Mouse (Mus musculus) heart, embryonic 13.5 days (tissue): ENCODE results near the gene Pax5. TPM values are rescaled to one million over a fixed set of nuclear protein-coding genes. Genes with fewer than 3 reads are reported as not detected.

Experiments used
- ATAC-seq: fragments of 200-750 bp; cut with Nextera tagmentation; 2 replicates; pipeline ENCODE4 v1.8.0; 2017; ENCODE audit warnings: moderate TSS enrichment; ENCODE audit not compliant: insufficient number of reproducible peaks, low FRiP score, low TSS enrichment; ENCODE audit errors: extremely low read depth
- H3K27ac ChIP-seq: fragments of 300-500 bp; sonication (generic); replicated peaks from 2 replicates; pipeline ENCODE4 v1.5.1; 2015; ENCODE audit warnings: moderate library complexity, mild to moderate bottlenecking, inconsistent platforms
- H3K27me3 ChIP-seq: fragments of 300-500 bp; sonication (generic); replicated peaks from 2 replicates; pipeline ENCODE4 v1.6.1; 2015; ENCODE audit warnings: mild to moderate bottlenecking, inconsistent platforms
- H3K36me3 ChIP-seq: fragments of 300-500 bp; sonication (generic); 2 replicates; pipeline ENCODE4 v1.6.1; 2015; ENCODE audit warnings: mild to moderate bottlenecking, inconsistent platforms
- H3K4me1 ChIP-seq: fragments of 300-500 bp; sonication (generic); 2 replicates; pipeline ENCODE4 v1.6.1; 2015; ENCODE audit warnings: inconsistent platforms
- H3K4me2 ChIP-seq: fragments of 300-500 bp; sonication (generic); 2 replicates; pipeline ENCODE4 v1.6.1; 2015; ENCODE audit warnings: inconsistent platforms, mild to moderate bottlenecking, moderate library complexity
- H3K4me3 ChIP-seq: fragments of 300-500 bp; sonication (generic); 2 replicates; pipeline ENCODE4 v1.5.1; 2015; ENCODE audit warnings: moderate library complexity, mild to moderate bottlenecking, inconsistent platforms
- H3K9ac ChIP-seq: fragments of 300-500 bp; sonication (generic); 2 replicates; pipeline ENCODE4 v1.6.1; 2015; ENCODE audit warnings: inconsistent platforms, mild to moderate bottlenecking, moderate library complexity
- H3K9me3 ChIP-seq: fragments of 300-500 bp; sonication (generic); 2 replicates; pipeline ENCODE4 v1.6.1; 2016; ENCODE audit warnings: inconsistent platforms
- WGBS: fragments of 180-500 bp; shearing (Covaris S2); methylation state at CpG from one replicate; pipeline ENCODE4 v1.1.7; 2015; ENCODE audit warnings: mixed read lengths; 5-methylcytosine and 5-hydroxymethylcytosine counted together
- polyA plus RNA-seq: library from polyadenylated mRNA; unstranded; fragments of >200 nt; fragmentation: Nextera tagmentation; extraction: Ambion mirVana; gene quantifications from 2 replicates; pipeline ENCODE4 v1.2.1, GENCODE M21; 2015

Pax5 gene
- polyA plus RNA-seq, 1 experiment from 2014 or later = 0.07 TPM

DNA sequence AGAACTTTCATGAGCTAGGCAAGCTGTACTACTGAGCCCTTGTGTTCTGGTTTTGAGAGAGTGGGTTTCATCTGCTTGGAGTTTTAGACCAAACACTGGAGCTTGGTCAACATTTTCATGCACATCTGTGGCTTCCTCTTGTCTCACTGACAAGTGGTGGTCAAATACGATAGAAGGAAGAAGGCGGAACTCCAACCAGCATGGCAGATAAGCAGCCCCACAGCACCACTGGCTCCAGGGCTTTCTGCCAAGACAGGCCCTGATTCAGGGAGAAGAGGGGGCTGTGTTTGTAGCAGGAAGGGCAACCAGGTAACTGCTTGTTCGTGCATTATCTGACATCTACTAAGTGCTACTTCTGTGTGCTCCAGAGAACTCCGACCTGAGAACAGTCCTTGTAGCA is 127.6 kb downstream of the Pax5 start:
- Histone ChIP-seq H3K27me3 (peaks cover 19% of the 10 kb centered on the region), H3K9ac (no peak overlapping the region), H3K36me3 (no peaks in the 10 kb centered on the region), H3K27ac (no peak overlapping the region), H3K9me3 (no peaks in the 10 kb centered on the region), H3K4me1 (no peaks in the 10 kb centered on the region), H3K4me2 (no peak overlapping the region), H3K4me3 (no peak overlapping the region)
- no peak for ATAC-seq
- 45% methylated on average over 4 of the region's 4 CpGs for WGBS

DNA sequence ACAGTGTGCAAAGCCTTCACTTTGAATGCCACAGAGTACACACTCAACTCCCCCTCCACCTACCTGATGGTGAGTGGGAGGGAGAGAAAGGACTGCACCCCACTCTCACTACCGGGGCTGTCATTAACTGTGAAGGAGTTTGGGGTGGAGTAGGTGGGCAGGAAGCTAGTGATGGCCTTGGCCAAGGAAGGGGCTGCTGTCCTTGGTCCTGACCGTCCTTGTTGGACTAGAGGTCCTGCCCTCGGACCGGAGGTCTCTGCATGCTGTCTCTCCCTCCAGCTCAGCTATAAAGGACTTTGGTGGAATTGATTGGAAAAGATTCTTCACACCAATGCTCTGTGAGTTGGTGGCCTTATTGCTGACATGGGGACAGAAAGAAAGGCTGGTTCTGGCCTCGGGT is 131.7 kb downstream of the Pax5 start:
- WGBS = 42% methylated on average over 5 of the region's 5 CpGs
- Histone ChIP-seq H3K27ac (no peak overlapping the region), H3K27me3 (peaks cover 17% of the 10 kb centered on the region), H3K9me3 (no peaks in the 10 kb centered on the region), H3K4me2 (no peak overlapping the region), H3K9ac (no peak overlapping the region), H3K36me3 (no peaks in the 10 kb centered on the region), H3K4me3 (no peak overlapping the region), H3K4me1 (no peaks in the 10 kb centered on the region)
- no peak for ATAC-seq

DNA sequence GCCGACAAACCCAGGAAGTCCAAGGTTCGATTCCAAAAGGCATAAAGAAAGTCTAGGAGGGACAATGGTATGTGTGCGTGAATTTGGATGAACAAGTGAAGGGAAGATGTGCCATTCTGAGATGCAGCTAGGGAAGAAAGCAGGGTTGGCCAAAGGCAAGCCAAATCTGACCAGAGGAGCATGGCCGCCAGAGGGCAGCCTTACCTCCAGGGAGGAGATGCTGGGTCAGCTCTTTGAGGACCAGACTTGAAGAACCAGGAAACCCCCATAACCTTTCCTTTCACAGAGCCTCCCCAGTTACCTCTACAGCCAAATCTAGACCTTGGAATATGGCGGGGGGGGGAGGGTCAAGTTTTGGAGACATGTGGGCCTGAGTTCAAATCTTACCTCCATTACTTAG is 133.0 kb downstream of the Pax5 start:
- no peak overlapping the region for H3K27ac ChIP-seq
- no peak overlapping the region for H3K4me3 ChIP-seq
- no peaks in the 10 kb centered on the region for H3K9me3 ChIP-seq
- 47% methylated on average over 5 of the region's 5 CpGs for WGBS
- ATAC-seq = no peak
- H3K9ac ChIP-seq = no peak overlapping the region
- H3K36me3 ChIP-seq = no peaks in the 10 kb centered on the region
- H3K27me3 ChIP-seq = peaks cover 17% of the 10 kb centered on the region
- H3K4me2 ChIP-seq = no peak overlapping the region
- no peaks in the 10 kb centered on the region for H3K4me1 ChIP-seq

DNA sequence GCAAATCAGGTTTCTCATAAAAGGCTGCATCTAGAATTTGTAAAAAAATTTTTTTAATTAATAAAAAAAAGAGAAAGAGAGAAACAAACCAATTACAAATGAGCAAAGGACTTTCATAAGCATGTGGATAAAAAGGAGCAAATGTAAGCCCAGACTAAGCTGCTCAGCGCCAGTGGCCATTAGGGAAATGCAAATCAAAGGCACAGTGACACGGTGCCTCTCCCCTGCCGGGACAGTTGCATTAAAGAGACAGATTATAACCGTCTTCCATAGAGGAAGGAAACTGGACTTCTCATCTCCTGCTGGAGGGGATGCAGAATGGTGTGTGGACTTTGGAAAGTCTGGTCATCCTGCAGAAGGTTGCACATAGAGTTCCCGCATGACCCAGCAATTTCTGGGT is 133.5 kb downstream of the Pax5 start:
- H3K27me3 ChIP-seq = peaks cover 17% of the 10 kb centered on the region
- WGBS = 36% methylated on average over 5 of the region's 5 CpGs

DNA sequence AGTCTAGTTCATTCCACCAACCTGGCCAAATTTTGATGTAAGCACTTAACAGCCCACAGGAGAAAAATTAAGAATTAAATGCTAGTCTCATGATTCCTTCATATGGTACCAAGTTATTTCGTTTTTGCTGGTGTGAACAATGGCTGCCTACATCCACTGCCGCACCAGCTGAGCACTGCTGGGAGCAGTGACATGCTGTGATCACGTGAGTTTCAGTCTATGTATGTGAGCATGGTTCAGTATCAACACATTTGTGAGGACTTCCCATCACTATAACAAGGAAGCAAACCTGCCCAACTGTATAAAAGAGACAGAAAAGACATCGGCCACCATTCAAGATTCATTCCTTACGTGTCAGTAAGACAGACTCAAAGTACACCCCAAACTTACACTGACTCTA is 137.3 kb downstream of the Pax5 start:
- Histone ChIP-seq H3K4me2 (no peak overlapping the region), H3K4me1 (no peaks in the 10 kb centered on the region), H3K27me3 (peaks cover 20% of the 10 kb centered on the region), H3K36me3 (no peaks in the 10 kb centered on the region), H3K9ac (no peak overlapping the region), H3K9me3 (no peaks in the 10 kb centered on the region), H3K4me3 (no peak overlapping the region), H3K27ac (no peak overlapping the region)
- no peak for ATAC-seq
- 75% methylated on average over 5 of the region's 5 CpGs for WGBS

More for the DNA sequence above, 133.5 kb downstream of the Pax5 start:
- Histone ChIP-seq H3K4me3 (no peak overlapping the region), H3K36me3 (no peaks in the 10 kb centered on the region), H3K27ac (no peak overlapping the region), H3K9me3 (no peaks in the 10 kb centered on the region), H3K9ac (no peak overlapping the region), H3K4me1 (no peaks in the 10 kb centered on the region), H3K4me2 (no peak overlapping the region)
- ATAC-seq = no peak

DNA sequence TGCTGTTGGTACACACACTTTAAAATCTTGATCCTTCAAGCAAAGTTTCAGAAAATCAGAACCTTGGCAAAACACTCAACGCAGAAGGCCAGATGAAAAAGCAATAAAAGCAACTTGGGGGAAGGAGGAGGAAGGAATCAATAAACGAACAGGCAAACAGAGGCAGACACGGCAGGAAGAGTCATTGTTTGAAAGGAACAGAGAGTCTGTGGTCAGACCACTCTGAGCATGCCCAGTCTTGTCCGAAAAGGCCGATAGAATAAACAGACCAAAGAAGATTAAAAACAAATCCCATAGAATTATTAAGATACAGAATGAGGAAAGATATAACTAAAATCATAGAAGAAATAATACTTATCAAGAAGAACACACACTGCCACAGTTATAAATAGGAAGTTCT is 137.9 kb downstream of the Pax5 start:
- Histone ChIP-seq H3K4me3 (no peak overlapping the region), H3K4me2 (no peak overlapping the region), H3K27me3 (peaks cover 23% of the 10 kb centered on the region), H3K4me1 (no peaks in the 10 kb centered on the region), H3K9me3 (no peaks in the 10 kb centered on the region), H3K36me3 (no peaks in the 10 kb centered on the region), H3K27ac (no peak overlapping the region), H3K9ac (no peak overlapping the region)
- WGBS = 63% methylated on average over 5 of the region's 5 CpGs
- no peak for ATAC-seq

DNA sequence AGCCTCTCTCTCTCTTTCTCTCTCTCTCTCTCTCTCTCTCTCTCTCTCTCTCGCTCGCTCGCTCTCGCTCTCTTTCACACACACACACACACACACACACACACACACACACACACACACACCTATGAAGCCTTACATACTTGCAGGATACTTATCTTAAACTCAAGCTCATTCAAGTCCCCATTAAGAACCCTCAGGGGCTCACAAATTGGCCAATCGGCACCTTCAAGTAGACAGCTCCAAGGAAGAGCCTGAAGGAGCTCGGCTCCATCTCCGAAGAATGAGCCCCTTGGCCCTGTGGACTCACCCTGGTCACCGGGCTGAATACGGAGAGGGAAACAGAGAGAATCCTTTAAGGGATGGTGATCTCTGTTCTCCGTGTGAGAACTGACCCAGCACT is 141.1 kb downstream of the Pax5 start:
- Histone ChIP-seq H3K4me3 (no peak overlapping the region), H3K4me2 (no peak overlapping the region), H3K9ac (no peak overlapping the region), H3K9me3 (no peaks in the 10 kb centered on the region), H3K36me3 (no peaks in the 10 kb centered on the region), H3K27ac (no peak overlapping the region), H3K27me3 (peaks cover 32% of the 10 kb centered on the region), H3K4me1 (no peaks in the 10 kb centered on the region)
- no peak for ATAC-seq
- WGBS = 80% methylated on average over 10 of the region's 10 CpGs

DNA sequence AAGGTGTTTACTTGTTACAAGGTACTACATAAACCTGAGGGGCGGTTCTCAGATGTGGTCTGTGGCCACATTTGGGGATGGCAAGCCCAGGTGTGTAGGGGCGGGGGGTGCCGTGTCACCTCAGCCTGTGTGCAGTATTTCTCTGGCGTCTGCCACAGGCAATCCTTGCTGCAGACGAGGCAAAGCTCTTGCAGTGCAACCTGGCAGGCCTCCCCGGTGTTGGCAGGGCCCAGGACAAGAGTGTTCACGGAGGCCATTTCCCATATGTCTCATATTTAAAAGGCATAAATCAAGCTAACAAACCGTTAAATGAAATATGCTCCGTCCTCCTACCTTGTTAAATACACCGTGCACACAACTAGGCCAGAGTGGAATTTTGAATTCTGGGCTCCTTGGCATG is 141.6 kb downstream of the Pax5 start:
- no peak overlapping the region for H3K27ac ChIP-seq
- H3K27me3 ChIP-seq = peaks cover 37% of the 10 kb centered on the region
- no peak overlapping the region for H3K4me2 ChIP-seq
- H3K36me3 ChIP-seq = no peaks in the 10 kb centered on the region
- 72% methylated on average over 10 of the region's 10 CpGs for WGBS
- no peak for ATAC-seq
- H3K9me3 ChIP-seq = no peaks in the 10 kb centered on the region
- H3K4me3 ChIP-seq = no peak overlapping the region
- no peaks in the 10 kb centered on the region for H3K4me1 ChIP-seq
- H3K9ac ChIP-seq = no peak overlapping the region

DNA sequence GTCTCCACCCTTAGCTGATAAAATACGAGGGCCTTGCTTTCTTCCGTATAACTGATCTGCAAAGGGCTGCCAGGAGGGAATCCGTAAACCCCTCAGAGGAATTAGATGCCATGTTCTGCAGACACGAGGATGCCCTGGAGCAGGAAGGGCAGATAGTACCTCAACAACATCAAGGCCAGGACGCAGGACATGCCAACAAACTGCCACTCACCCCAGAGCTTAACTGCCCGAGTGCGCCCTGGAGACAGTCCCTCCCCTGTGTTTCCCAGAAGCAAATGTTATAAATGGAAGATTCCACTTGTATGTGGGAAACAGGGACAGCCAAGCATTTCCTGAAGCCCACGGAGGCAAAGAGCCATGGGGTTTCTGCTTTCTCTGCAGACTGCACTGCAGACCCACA is 143.9 kb downstream of the Pax5 start:
- H3K9me3 ChIP-seq = no peaks in the 10 kb centered on the region
- peaks cover 57% of the 10 kb centered on the region for H3K27me3 ChIP-seq
- no peak overlapping the region for H3K4me3 ChIP-seq
- H3K36me3 ChIP-seq = no peaks in the 10 kb centered on the region
- 61% methylated on average over 8 of the region's 8 CpGs for WGBS
- H3K4me1 ChIP-seq = no peaks in the 10 kb centered on the region
- no peak overlapping the region for H3K9ac ChIP-seq
- H3K27ac ChIP-seq = no peak overlapping the region
- no peak for ATAC-seq
- no peak overlapping the region for H3K4me2 ChIP-seq

DNA sequence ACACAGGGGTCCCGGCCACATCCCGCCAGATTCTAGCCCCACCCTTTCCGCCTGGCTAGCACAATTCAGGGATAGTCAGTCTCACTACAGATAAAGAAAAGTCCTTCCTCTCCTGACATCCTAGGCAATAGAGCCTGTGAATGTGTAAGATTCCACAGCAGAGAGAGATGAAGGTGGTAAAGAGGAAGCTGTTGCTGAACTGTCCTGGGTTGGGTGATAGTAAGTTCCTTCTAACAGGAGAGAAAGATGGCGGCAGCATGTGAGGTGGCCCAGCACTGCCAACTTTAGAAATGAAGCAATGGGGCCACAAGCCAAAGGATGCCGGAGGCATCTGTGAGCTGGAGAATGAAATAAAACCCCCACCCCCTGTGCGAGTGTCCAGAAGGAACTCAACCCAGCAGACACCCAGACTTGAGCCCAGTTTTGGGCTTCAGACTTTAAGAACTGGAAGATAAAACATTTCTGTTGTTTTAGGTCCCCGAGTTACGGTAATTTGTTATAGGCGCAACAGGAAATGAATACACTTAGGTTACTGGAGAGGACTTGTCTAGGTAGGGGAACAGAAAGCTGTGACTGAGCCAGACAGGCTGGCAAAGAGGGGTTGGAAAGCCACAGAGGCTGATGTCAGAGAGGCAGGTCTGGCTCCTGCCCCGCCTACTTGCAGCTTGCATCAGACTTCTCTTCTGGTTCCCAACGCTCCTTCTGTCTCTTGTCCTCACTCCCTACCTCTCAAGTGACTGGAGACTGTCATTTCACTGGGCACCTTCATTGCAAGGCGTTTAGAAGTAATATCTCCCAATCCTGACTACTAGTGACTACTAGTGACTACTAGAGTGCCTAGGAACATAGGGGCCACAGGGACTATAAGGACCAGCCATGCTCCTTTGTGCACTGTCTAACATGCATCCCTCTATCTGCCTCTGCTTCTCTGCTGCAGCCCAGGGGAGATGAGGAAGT is 144.9 kb downstream of the Pax5 start:
- no peak overlapping the region for H3K9ac ChIP-seq
- H3K27ac ChIP-seq = no peak overlapping the region
- 71% methylated on average over 12 of the region's 12 CpGs for WGBS
- H3K4me3 ChIP-seq = no peak overlapping the region
- no peak overlapping the region for H3K4me2 ChIP-seq
- H3K4me1 ChIP-seq = no peaks in the 10 kb centered on the region
- H3K36me3 ChIP-seq = no peaks in the 10 kb centered on the region
- no peak for ATAC-seq
- no peaks in the 10 kb centered on the region for H3K9me3 ChIP-seq
- peaks cover 67% of the 10 kb centered on the region for H3K27me3 ChIP-seq

DNA sequence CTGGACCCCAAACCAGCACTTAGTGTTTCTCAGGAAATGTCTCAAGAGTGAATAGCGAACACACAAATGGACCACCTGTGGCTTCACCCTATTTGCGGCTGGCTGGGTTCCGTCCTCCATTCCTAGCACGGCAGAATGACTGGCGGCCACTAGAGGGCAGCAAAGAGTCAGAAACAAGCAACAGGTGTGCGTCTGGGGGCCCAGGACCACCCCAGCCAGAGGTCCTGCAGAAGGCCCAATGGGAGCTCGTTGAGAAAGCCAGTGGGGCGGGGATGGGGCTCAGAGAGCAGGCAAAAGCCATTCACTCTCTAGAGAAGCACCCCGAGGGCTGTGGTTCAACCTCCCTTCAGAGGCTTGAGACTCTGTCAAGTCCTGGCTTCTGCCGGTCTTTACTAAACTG is 145.7 kb downstream of the Pax5 start:
- Histone ChIP-seq H3K27me3 (peaks cover 75% of the 10 kb centered on the region), H3K36me3 (no peaks in the 10 kb centered on the region), H3K4me1 (no peaks in the 10 kb centered on the region), H3K27ac (no peak overlapping the region), H3K9ac (no peak overlapping the region), H3K4me2 (no peak overlapping the region), H3K9me3 (no peaks in the 10 kb centered on the region), H3K4me3 (no peak overlapping the region)
- ATAC-seq = no peak
- WGBS = 7% methylated on average over 10 of the region's 10 CpGs

DNA sequence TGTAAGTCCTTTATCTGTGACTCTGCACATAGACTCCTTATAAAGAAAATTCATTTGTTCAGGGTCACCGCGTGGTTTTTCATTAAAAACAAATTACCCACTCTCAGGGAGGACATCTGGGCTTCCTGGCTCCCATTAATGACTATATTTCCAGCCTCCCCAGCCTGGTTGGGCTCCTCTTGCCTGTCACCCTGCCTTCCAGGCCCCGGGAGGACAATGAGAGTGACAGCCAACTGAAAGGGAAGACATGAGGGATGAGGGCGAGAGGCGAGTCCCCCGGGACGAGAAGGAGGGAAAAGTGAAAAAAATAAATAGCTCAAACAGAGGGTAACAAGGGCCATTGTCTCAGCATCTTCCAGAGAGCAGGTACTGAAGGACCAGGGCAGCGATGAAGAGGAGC is 149.3 kb downstream of the Pax5 start:
- Histone ChIP-seq H3K9ac (no peak overlapping the region), H3K27ac (no peak overlapping the region), H3K4me2 (no peak overlapping the region), H3K36me3 (no peaks in the 10 kb centered on the region), H3K9me3 (no peaks in the 10 kb centered on the region), H3K27me3 (peaks cover 89% of the 10 kb centered on the region), H3K4me1 (peaks cover 11% of the 10 kb centered on the region; the same call in 1 of the 2 replicates), H3K4me3 (no peak overlapping the region)
- no peak for ATAC-seq
- WGBS = 62% methylated on average over 8 of the region's 8 CpGs
